Mouse (Mus musculus): ENCODE data around the gene Pcyt2.

DNA sequence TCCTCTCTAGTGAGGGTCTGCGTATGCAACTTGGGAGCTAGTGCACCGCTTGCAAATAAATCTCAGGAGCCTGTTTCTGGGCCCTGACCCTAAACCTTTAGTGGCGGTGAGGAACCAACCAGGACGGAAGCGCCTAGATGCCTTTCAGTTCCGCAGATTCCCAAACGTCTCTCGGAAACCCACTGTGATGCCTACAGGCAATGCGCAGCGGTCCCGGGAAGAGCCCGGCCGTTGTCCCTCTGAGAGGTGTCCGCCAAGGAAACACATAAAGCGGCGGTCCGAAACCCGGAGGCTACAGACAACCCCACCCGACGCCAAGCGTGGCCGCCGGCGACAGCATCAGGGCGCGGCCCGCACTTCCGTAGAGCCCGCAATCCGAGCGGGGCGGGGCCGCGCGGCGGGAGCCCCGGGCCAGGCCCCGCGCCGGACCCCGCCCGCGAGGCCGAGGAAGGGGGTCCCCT lies 36.8 kb downstream of the Pcyt2 start:
- TF ChIP-seq CTCF (IDR thresholded peaks at IDR 0.05; ENCODE audit: insufficient read depth, low read length) (no peak), POLR2A (IDR thresholded peaks at IDR 0.05; ENCODE audit: borderline replicate concordance, extremely low read depth, low read depth, low read length) (no peak)
